In the genomic region with DNA sequence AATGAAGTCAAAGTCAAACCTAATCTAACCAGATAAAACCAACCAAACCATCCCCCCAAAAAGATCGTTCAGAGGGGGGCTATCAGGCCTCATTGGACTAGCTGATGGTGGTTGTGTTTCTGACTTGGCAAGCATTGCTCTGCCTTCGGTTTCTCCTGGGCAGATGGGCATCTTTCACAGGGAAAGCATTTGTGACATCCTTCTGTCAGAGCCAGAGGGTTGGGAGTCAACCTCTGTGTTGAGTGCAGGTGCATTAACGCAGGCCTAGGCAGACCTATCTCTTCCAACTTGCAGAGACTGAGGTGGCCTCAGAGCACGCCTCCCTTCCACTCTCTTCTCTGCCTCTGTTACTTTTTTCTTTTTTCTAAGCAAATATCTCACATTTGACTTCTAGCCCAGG, we compare ENCODE assay signal across 12 mouse cellular contexts.
"Had no signal": no experiment of that assay in that cellular context is flagged by ENCODE, and none has a peak within 500 bp of the region (broad histone marks: within the 10 kb centered on the region; RNA-seq: fewer than 3 reads in every experiment).

No protein-coding gene starts in this region.

- H3K9ac ChIP-seq: liver, embryonic 15.5 days had no signal

- H3K27me3 ChIP-seq: liver, embryonic 15.5 days had no signal

- H3K4me1 ChIP-seq: liver, embryonic 15.5 days had no signal

- H3K9me3 ChIP-seq: limb, embryonic 10.5 days; liver, embryonic 15.5 days had no signal

- H3K36me3 ChIP-seq: limb, embryonic 10.5 days; liver, embryonic 15.5 days had no signal

- DNase-seq: kidney, adult 18-20 months; kidney, postnatal 10 days; lung, adult 2 months; lung, postnatal 36 days; right cerebral cortex, postnatal 25 days; thymus, postnatal 4 days had no signal

- ATAC-seq: lung, postnatal 0 days had no signal

- H3K27ac ChIP-seq: left cerebral cortex, adult 2 months; liver, embryonic 15.5 days; stomach, postnatal 0 days had no signal

- H3K4me3 ChIP-seq: left cerebral cortex, adult 2 months; limb, embryonic 10.5 days; liver, embryonic 15.5 days had no signal

- H3K4me2 ChIP-seq: liver, embryonic 11.5 days; liver, embryonic 15.5 days had no signal
